Mouse (Mus musculus): Measurements from ENCODE around the gene Mob2. TPM values are rescaled to one million over a fixed set of nuclear protein-coding genes. Genes with fewer than 3 reads are reported as not detected.

The Mob2 gene
- total RNA-seq, 4 experiments from 2014 or later: 28.9 to 34.4 (median 30.9) TPM

Small RNA genes lying within 50 kb of the gene (microRNA-seq; reads per million reads assigned to microRNA genes)
- 1.6 to 2.8 reads per million in 2 experiments for gene Mir3104

Other genes starting within 250 kb of the Mob2 start
- not detected for gene Muc5b, start 222.0 kb downstream of the Mob2 start, total RNA-seq (2022)
- gene Tollip, start 142.6 kb downstream of the Mob2 start, total RNA-seq (2022): 100 to 1,000 TPM; 102 to 118 (median 106) TPM
- 100 to 1,000 TPM; 158 to 183 (median 169) TPM for gene Brsk2, start 111.3 kb downstream of the Mob2 start, total RNA-seq (2022)
- 100 to 1,000 TPM; 103 to 110 (median 106) TPM for gene Dusp8, start 34.8 kb upstream of the Mob2 start, total RNA-seq (2022)
- not detected for gene Gm45618, start 59.7 kb upstream of the Mob2 start, total RNA-seq (2022)
- gene Gm39115, start 75.0 kb upstream of the Mob2 start, total RNA-seq (2022): not detected
- not detected for gene Gm45337, start 83.5 kb upstream of the Mob2 start, total RNA-seq (2022)
- not detected for gene Gm29735, start 96.0 kb upstream of the Mob2 start, total RNA-seq (2022)
- gene Gm4553, start 104.7 kb upstream of the Mob2 start, total RNA-seq (2022): not detected
- not detected for gene Krtap5-2, start 114.9 kb upstream of the Mob2 start, total RNA-seq (2022)
- not detected for gene Gm10153, start 129.3 kb upstream of the Mob2 start, total RNA-seq (2022)
- not detected for gene Krtap5-3, start 140.3 kb upstream of the Mob2 start, total RNA-seq (2022)
- not detected for gene Gm7579, start 150.8 kb upstream of the Mob2 start, total RNA-seq (2022)
- not detected for gene Krtap5-5, start 168.9 kb upstream of the Mob2 start, total RNA-seq (2022)
- gene Gm40460, start 180.0 kb upstream of the Mob2 start, total RNA-seq (2022): not detected
- gene Gm2431, start 197.3 kb upstream of the Mob2 start, total RNA-seq (2022): not detected
- gene Gm4559, start 213.3 kb upstream of the Mob2 start, total RNA-seq (2022): not detected
- not detected for gene Krtap5-1, start 236.1 kb upstream of the Mob2 start, total RNA-seq (2022)
- gene Krtap5-4, start 242.5 kb upstream of the Mob2 start, total RNA-seq (2022): not detected

Data from layer of hippocampus, adult 8-10 months (tissue).